Mouse (Mus musculus) small intestine, adult 2 months (tissue): ENCODE data around the gene Prmt3. TPM values are rescaled to one million over a fixed set of nuclear protein-coding genes. Genes with fewer than 3 reads are reported as not detected.

Experiments used
- H3K27ac ChIP-seq: fragments of 200-500 bp; 2 replicates; pipeline ENCODE4 v1.5.1; 2012; ENCODE audit warnings: low read depth, low read length, control low read depth, inconsistent platforms; ENCODE audit not compliant: insufficient read depth
- H3K27me3 ChIP-seq: fragments of 200-500 bp; 2 replicates; pipeline ENCODE4 v1.6.1; 2012; ENCODE audit warnings: mild to moderate bottlenecking, moderate library complexity, low read length, inconsistent platforms; ENCODE audit not compliant: control insufficient read depth, insufficient read depth
- H3K36me3 ChIP-seq: fragments of 200-500 bp; 2 replicates; pipeline ENCODE4 v1.6.1; 2012; ENCODE audit warnings: mild to moderate bottlenecking, low read length, control low read depth, inconsistent platforms; ENCODE audit not compliant: control insufficient read depth, insufficient read depth
- H3K4me1 ChIP-seq: fragments of 200-500 bp; 2 replicates; pipeline ENCODE4 v1.6.1; 2012; ENCODE audit warnings: low read length, inconsistent platforms, mixed read lengths; ENCODE audit not compliant: control insufficient read depth, insufficient read depth, insufficient read length
- H3K4me3 ChIP-seq: fragments of 200-500 bp; 2 replicates; pipeline ENCODE4 v1.5.1; 2012; ENCODE audit warnings: low read depth, mild to moderate bottlenecking, control low read depth, inconsistent platforms, low read length, moderate library complexity
- CTCF ChIP-seq: fragments of 200-500 bp; IDR thresholded peaks from 2 replicates; pipeline ENCODE4 v1.5.1; 2012; ENCODE audit warnings: low read depth, mild to moderate bottlenecking, control low read depth, inconsistent platforms, low read length, moderate library complexity, mixed read lengths; ENCODE audit not compliant: insufficient replicate concordance, insufficient read length; ENCODE audit errors: extremely low read depth
- POLR2A ChIP-seq: fragments of 200-500 bp; IDR thresholded peaks from 2 replicates; pipeline ENCODE4 v1.6.1; 2012; ENCODE audit warnings: low read depth, mild to moderate bottlenecking, control low read depth, inconsistent platforms, low read length, moderate library complexity
- WGBS: fragments of 180-500 bp; shearing (Covaris S2); methylation state at CpG from one replicate; pipeline ENCODE4 v1.1.7; 2018; 5-methylcytosine and 5-hydroxymethylcytosine counted together
- polyA plus RNA-seq: library from polyadenylated mRNA; depleted of rRNA; stranded (reverse); fragments of >200 nt; gene quantifications from 2 replicates; pipeline ENCODE4 v1.2.3, GENCODE M21; 2012

The Prmt3 gene
- polyA plus RNA-seq, 1 experiment: 11.6 TPM

DNA sequence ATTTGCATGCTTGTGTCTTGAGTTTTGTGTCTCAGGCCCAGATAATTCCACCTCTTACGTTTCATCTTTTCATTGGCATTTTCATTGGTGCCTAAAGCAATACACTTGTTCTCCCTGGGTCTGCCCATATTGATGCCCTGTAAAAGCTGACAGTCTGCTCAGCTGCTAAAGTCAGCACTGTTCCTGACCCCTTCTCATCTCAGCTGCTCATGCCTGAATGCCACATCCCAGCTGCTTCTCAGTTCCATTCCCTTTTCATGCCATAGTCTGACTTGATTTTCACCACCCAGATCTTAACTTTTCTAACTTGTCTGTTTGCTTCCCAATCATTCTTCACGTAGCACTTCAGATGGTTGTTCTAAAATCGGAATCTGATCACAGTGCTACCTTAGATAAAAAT is 47.3 kb downstream of the Prmt3 start:
- H3K4me3 ChIP-seq: no peak overlapping the region
- H3K27me3 ChIP-seq: no peaks in the 10 kb centered on the region
- no peak overlapping the region for H3K27ac ChIP-seq
- TF ChIP-seq POLR2A (no peak), CTCF (no peak)
- no peaks in the 10 kb centered on the region for H3K4me1 ChIP-seq
- WGBS: 90% methylated on average over 3 of the region's 3 CpGs
- H3K36me3 ChIP-seq: peaks cover 33% of the 10 kb centered on the region

DNA sequence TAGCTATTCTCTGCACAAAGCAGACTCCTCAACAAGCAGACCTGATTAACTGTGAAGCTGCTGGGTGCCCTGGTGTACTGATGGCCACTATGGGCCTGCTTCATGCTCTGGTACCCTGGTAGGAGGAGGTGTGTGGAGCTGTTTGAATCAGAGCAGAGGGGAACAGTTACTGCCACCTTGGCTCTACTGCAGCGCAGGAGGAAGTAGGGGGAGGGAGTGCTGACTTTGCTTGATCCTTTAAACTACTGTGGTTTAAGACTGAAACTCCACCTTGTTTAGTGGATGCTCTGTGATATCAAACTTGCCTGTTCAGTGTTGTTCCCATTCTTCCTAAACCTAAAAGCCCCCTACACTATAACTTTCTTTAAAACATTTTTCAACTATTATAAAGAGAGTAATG is 49.8 kb downstream of the Prmt3 start:
- Histone ChIP-seq H3K36me3 (peaks cover 33% of the 10 kb centered on the region), H3K4me3 (no peak overlapping the region), H3K4me1 (no peaks in the 10 kb centered on the region), H3K27me3 (no peaks in the 10 kb centered on the region), H3K27ac (no peak overlapping the region)
- WGBS: 94% methylated on average over 1 of the region's 1 CpGs
- TF ChIP-seq CTCF (no peak), POLR2A (no peak)

DNA sequence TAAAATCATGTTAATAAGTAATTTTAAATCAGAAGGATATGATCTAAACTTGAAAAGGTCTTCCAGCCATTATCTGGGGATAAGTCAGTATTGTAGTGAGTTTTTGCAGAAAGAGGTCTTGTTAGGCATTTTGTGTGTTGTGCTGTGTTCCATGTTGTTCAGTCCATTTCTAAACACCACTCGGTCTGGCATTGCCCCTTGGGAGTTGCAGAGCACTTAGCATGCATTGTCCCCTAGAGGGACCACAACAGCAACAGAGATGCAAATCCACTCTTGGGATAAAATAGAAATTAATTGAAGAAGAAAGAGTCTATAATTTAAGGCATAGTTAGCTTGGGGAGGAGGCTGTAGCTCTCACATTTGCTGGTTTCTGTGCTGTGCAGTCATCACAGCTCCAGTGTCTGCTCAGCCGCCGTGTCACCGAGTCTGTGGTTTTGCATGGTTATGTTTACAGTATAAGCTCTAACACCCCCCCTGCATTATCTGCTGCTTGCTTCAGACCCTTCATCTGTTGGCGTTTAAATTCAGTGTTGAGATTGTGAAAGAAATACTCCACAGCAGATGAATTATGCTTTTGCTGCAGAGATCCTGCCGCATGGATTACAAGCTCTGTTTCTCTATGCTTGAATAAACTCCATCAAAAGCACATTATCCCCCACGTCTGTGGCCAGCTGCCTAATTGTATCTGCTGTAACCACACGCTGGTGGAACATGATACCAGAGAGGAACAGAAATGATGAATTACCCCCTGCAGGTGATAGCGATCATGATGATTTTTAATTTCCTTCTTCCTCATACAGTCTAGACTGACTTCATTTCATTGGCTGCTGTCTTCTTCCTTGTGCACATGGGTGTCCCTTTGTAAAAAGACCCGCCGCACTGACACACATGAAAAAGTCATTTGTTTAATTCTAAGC is 64.5 kb downstream of the Prmt3 start:
- H3K4me3 ChIP-seq: no peak overlapping the region
- WGBS: 26% methylated on average over 11 of the region's 11 CpGs
- H3K4me1 ChIP-seq: peaks cover 9% of the 10 kb centered on the region; the same call in 1 of the 2 replicates

DNA sequence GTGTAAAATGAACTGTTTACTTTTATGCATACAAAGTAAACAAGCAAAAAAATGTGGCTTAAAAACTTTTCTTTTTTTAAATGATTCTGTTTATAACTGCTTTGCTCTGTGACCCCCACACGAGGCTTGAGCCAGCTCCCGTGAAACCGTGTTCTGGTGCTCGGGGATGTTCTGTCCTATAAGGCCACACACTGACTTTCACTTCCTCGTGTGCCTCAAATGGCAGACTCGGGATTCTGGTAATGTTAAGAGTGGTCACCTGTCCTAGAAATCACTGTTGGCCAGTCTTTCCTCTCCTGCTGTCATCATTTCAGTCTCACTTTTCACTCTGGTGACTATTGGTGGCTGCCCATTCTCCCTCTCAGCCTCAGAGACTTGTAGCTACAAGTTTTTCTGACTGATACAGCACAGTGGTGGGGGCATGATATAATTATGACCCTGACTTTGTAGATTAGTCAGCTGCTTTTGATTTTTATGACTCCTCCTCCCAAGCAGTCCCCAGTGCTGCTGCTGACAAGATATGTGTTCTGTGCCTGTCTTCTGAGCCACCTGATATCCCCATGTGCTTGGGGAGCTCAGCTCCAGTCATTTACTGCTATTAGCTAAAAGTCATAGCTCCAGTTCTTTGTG is 65.3 kb downstream of the Prmt3 start:
- Histone ChIP-seq H3K36me3 (peaks cover 7% of the 10 kb centered on the region; the same call in 1 of the 2 replicates), H3K4me3 (no peak overlapping the region), H3K27me3 (no peaks in the 10 kb centered on the region), H3K27ac (no peak overlapping the region), H3K4me1 (peaks cover 9% of the 10 kb centered on the region; the same call in 1 of the 2 replicates)
- TF ChIP-seq CTCF (no peak), POLR2A (no peak)
- WGBS: 16% methylated on average over 6 of the region's 6 CpGs

More for the DNA sequence above, 64.5 kb downstream of the Prmt3 start:
- Histone ChIP-seq H3K36me3 (peaks cover 11% of the 10 kb centered on the region), H3K27ac (no peak overlapping the region), H3K27me3 (no peaks in the 10 kb centered on the region)
- TF ChIP-seq POLR2A (no peak), CTCF (no peak)

DNA sequence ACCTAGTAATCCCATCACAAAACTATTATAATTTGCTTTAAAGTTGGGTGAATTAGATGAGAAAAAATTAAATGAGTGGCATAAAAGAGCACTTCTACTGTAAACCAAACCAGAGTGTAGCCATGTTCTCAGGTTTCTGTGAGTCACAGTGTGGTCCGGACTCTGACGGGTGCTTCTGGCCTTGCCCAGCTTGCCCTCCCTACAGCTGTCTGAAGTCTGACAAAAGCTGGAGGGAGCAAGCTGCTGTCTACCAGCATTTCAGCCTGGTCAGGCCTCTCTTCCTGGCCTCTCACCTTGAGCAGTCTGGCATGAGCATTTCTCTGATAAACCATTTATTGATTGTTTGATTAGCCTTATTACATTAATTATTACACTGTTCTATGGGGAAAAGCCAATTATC is 69.8 kb downstream of the Prmt3 start:
- no peak overlapping the region for H3K27ac ChIP-seq
- no peaks in the 10 kb centered on the region for H3K27me3 ChIP-seq
- 88% methylated on average over 2 of the region's 2 CpGs for WGBS
- H3K36me3 ChIP-seq: peaks cover 6% of the 10 kb centered on the region; the same call in 1 of the 2 replicates
- no peak overlapping the region for H3K4me3 ChIP-seq
- H3K4me1 ChIP-seq: peaks cover 4% of the 10 kb centered on the region; the same call in 1 of the 2 replicates
- TF ChIP-seq POLR2A: no peak
- TF ChIP-seq CTCF: no peak

DNA sequence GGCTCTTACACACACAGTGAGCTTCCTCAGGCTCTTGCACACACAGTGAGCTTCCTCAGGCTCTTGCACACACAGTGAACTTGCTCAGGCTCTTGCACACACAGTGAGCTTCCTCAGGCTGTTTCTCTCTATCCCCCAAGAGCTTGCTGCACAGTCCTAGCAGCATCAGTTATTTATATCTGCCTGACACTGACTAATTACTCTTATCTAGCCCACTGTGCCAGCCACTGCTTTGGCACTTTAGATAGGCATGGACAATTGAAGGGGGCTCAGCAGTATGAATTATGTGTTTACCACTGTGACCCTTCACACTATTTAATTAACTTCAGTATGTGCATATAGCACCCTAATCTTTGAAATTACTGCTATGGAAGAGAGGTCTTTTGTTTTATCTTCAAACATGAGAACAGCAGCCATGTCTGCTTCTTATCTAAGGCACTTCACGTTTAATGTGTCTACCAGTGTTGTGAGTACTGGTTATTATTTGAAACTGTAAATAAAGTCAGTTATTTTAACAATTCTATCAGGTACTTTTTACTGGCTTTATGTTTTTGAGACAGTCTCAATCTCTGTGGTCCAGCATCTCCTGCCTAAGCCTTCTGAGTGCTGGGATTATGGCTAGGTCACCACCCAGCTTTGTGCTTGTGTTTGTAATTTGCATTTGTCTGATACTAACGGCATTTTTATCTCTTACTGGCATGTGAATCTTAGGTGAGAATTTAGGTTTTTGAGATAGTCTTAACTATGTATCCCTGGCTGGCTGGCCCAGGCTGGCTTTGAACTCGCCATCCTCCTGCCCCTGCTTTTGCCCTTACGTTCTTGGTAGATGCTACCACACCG is 75.4 kb downstream of the Prmt3 start:
- WGBS: 87% methylated on average over 5 of the region's 5 CpGs

More for the DNA sequence above, 75.4 kb downstream of the Prmt3 start:
- no peak for TF ChIP-seq POLR2A
- no peak for TF ChIP-seq CTCF
- peaks cover 14% of the 10 kb centered on the region for H3K36me3 ChIP-seq
- no peak overlapping the region for H3K4me3 ChIP-seq
- no peaks in the 10 kb centered on the region for H3K27me3 ChIP-seq
- no peak overlapping the region for H3K27ac ChIP-seq
- no peaks in the 10 kb centered on the region for H3K4me1 ChIP-seq
